Mouse (Mus musculus): ENCODE data around the gene Iqsec3.

The Iqsec3 gene

DNA sequence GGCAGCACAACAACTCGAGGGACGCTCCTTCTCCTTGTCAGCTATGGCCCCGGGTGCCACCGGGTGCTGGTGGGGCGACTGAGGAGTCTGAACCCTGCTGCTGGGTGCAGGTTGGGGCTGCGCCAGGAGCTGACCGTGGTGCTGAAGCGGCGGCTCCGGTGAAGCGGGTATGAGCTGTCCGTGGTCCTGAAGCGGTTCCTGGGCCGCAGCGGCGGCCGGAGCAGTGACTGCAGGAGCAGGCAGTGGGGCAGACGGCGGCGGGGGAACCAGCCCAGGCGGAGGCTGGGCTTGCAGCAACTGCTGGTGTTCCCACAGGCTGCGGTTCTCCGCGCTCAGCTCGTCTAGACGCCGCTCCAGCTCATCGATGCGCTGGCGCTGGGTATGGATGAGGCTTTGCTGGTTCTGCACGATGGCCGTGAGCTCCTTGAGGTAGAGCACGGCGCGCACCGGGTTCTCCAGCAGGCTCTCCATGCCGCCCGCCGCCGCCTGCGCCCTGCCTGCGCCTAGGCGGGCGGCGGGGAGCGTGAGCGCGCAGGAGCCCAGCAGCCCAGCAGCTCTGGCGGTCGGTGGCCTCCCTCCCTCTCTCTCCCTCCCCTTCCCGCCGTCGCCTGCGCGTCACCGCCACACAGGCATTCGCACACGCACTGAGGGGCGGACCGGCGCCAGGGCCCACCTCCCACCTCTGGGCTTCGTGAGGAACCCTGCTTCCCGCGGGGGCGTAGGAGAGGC is at the start of gene Iqsec3:
Gene Iqsec3, minus strand, starts transcription at position 586 of the 729 bp plus-strand sequence.
- peak; percentile 71 for DNase-seq (ENCODE audit: low read depth, low spot score)

DNA sequence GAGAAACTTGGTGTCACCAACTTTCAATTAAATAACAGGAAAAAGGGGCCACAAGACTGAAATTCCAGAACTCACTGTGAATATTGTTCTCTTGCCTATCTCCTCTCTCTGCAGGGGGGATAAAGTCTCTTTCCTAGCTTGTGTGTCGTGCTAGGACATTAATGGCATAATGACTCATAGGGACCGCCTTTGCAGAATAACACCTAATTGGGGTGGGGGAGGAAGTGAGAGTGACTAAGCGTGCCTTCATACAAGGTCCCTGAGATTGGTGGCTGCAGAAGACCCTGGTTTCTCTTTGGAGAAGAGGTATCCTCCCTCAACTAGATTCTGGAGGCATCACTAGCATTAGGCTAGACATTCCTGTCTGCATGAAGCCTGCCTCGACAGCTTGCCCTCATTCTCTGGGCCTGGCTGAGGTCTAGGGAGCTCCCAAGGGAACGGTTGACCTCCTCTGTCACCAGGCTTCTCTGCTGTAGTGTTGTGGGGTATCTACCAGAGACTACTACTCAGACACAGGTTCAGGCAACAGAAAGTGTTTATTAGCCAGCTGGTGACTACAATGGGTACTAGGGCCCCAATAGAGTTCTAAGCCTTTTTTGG is 48.7 kb upstream of the Iqsec3 start:
- DNase-seq (ENCODE audit: low read depth, low spot score) = no peak

GRCm38 (mm10) chr6:121521030-121521429 is 47.6 kb upstream of the Iqsec3 start:
- no peak for DNase-seq (ENCODE audit: low read depth, low spot score)

GRCm38 (mm10) chr6:121519896-121520295 is 46.4 kb upstream of the Iqsec3 start:
- DNase-seq (ENCODE audit: low read depth, low spot score) = no peak

GRCm38 (mm10) chr6:121519266-121519810 is 45.9 kb upstream of the Iqsec3 start:
- no peak for DNase-seq (ENCODE audit: low read depth, low spot score)

DNA sequence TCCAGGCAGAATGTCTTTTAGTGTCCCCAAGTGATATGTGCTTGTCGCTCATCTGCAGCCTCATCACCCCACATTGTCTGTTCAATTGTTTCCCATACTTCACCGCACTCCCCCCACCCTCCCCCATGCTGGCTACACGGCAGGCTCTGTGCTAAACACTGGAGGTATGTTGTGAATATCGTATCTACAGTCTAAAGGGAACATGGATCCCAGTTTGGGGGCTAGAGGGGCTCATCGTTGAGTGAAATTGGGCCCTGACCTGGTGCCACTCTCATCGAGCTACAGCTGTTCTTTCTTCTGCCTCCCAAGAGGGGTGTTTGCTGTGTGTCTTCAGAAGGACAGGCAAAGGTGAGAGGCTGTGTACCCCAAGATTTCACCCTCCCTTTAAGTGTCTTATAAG is 44.2 kb upstream of the Iqsec3 start:
- DNase-seq (ENCODE audit: low read depth, low spot score) = no peak

DNA sequence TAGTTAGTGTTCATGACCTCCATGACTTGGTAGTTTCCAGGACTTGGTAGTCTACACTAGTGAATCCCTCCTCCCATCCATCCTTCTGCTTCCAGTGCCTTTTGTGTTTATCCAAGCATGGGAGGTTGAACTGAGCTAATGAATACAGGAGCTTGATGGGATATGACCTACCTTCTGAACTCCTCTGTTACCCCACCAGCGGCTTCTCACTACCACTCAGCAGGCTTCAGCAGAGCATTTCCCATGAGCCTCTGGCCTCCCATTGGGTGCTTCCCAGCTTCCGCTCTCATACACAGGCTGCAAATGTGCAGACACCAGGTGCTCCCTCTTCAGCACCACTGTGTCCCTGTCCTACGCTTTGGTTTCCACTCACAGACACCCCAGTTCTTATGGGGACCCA is 36.9 kb upstream of the Iqsec3 start:
- DNase-seq (ENCODE audit: low read depth, low spot score) = no peak

- DNase-seq (ENCODE audit: low read depth, low spot score) = no peak
Observed at GRCm38 (mm10) chr6:121509871-121510270, 36.4 kb upstream of the Iqsec3 start.

DNA sequence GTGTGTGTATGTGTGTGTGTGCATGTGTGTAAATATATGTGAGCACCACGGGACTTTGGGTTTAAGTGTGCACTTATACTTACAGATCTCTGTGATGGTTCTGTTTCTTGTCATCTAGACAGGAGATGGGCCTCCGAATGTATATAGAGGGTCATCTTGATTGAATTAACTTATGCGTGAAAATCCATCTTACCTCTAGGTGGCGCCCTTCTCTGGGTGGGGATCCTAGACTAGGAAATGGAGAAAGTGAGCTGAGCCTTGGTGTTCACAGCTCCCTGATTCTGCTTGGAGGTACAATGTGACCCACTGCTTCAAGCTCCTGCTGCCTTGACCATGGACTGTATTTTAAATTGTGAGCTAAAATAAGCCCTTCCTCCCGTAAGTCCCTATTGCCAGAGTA is 34.8 kb upstream of the Iqsec3 start:
- DNase-seq (ENCODE audit: low read depth, low spot score) = peak; percentile 3

GRCm38 (mm10) chr6:121501044-121501638 is 27.7 kb upstream of the Iqsec3 start:
- no peak for DNase-seq (ENCODE audit: low read depth, low spot score)

DNA sequence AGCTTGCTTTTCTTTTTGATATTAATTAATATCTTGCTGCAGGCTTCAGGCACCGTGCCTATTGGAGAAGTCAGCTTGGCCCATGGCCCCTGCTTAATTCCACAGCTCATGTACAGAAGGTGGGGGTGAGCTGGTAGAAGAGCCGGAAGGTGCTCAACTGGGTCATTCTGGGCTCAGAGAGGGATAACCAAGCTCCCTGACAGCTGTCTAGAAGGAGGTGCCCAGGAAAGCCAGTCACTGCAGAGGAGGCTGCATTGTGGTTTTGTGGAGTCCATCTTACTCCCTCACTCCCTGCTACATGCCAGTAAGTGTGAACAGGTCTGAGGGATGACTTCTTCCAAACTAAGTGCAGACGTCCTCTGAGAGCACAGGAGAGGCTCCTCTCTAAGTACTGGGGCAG is 26.4 kb upstream of the Iqsec3 start:
- DNase-seq (ENCODE audit: low read depth, low spot score) = no peak

DNA sequence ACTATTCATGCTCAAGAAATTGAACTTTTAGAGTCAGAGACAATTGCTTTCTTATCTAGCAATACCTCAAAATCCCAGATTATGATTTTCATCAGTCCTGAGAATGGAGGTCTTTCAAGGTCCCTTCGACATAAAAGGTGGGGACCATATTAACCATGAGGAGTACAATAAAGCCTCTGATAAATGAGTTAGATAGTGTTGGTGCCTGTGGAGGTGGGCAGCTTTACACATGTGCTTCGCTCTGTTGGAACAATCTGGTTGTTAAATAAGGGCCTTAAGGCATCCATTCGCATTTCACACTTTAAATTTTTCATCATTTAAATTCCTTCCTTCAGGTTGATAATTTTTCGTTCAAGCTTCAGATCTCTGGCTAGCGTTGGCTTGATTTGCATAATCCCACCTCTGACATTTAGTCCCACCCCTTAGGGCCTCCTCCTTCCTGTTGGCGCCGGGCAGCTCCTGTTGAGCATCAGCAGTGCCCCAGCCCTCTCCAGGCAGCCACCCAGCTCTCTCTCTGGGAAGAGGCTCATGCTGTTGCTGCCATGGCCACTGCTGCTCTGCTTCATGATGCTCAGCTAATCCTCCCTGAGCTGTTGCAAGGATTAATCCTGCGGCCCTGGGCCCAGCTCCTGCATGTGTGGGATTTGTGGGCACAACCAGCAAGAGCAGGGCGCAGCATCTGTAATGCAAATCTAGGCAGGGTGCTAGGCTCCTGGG is 25.5 kb upstream of the Iqsec3 start:
- no peak for DNase-seq (ENCODE audit: low read depth, low spot score)

- DNase-seq (ENCODE audit: low read depth, low spot score) = no peak
Observed at GRCm38 (mm10) chr6:121495606-121496005, 22.1 kb upstream of the Iqsec3 start.

- no peak for DNase-seq (ENCODE audit: low read depth, low spot score)
Observed at GRCm38 (mm10) chr6:121495026-121495425, 21.5 kb upstream of the Iqsec3 start.

DNA sequence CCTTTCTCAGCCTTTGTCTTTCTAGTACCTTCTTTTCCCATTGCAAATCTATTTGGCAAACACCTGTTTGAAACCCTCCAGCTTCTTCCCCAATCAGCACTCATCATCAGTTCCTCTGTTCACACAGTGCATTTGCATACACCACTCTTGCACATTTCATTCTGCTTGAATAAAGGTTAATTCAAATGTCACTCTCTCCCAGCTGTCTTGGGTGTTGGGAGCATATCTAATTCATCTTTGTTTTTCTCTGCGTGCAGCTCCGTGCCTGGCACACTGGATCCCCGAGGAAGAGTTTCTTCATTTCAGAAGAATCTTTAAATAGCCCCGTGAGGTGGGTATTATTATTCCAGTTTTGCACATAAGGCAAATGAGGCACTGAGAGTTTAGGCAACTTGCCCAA is 20.8 kb upstream of the Iqsec3 start:
- no peak for DNase-seq (ENCODE audit: low read depth, low spot score)

DNA sequence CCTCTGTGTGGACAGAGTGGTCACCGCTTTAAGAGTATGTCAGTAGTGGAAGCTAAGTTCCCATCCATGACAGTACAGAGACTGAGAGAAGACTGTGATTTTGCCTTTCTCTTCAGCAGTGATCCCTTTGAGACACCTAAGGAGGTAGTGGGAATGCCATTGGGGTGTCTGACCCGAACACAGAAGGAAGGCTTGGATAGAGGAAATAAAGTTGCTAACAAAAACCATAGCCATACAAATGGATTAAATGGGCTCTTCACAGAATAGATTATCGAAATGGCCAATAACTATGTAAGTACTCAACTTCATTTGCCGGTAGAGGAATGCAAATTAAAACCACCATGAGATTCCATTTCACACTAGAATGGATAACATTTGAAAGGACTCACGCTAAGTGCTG is 17.9 kb upstream of the Iqsec3 start:
- no peak for DNase-seq (ENCODE audit: low read depth, low spot score)

DNA sequence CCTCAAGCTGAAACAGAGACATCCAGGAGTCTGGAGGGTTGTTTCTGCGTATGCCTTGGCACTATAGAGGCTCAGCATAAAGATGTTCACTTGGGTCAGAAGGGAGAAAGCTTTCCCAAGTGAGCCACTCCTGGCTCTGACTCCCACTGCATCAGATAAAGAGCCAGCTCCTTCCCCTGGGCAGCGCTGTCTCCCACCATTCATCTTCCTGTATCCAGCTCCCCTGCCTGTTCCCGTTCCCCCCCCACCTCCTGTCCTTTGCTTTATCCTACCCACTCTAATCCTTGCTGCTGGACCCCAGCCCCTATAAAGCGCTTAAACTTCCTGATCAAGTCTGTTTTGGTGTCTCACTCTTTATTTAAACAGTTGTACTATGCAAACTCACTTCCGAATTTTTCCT is 1.2 kb downstream of the Iqsec3 start:
- no peak for DNase-seq (ENCODE audit: low read depth, low spot score)

- no peak for DNase-seq (ENCODE audit: low read depth, low spot score)
Observed at GRCm38 (mm10) chr6:121468235-121468634, 5.2 kb downstream of the Iqsec3 start.

GRCm38 (mm10) chr6:121462628-121463340 is 10.7 kb downstream of the Iqsec3 start:
- DNase-seq (ENCODE audit: low read depth, low spot score) = no peak

DNA sequence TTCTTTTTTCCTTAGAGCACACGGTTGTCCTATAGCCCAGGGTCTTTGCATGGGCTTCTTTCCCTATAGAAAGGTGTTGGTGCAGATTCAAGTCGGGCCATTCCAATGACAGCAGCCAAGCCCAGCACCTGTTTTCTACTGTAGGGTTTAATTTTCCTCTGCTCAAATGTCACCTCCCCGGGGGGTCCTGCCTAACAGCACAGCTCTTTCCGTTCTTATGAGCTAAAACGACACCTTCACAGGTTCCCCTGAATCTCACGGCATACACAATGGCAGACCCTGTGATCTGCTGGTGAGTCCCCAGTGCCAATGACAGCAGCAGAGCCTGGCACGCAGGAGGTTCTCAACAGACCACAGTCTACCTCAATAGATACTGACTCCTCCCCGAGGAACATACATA is 16.1 kb downstream of the Iqsec3 start:
- no peak for DNase-seq (ENCODE audit: low read depth, low spot score)

- DNase-seq (ENCODE audit: low read depth, low spot score) = no peak
Observed at GRCm38 (mm10) chr6:121456651-121457050, 16.8 kb downstream of the Iqsec3 start.

All from CD4-positive, CD25-positive, alpha-beta regulatory T cell, adult 2 months (primary cell).